Mouse (Mus musculus): ENCODE data around the gene Sparcl1.

The Sparcl1 gene

GRCm38 (mm10) chr5:104113491-104114172 lies at the start of gene Sparcl1:
TSS of gene Sparcl1 (minus strand) at chr5:104113733.
- DNase-seq, result peak in 1 of 2 experiments; percentile 22

DNA sequence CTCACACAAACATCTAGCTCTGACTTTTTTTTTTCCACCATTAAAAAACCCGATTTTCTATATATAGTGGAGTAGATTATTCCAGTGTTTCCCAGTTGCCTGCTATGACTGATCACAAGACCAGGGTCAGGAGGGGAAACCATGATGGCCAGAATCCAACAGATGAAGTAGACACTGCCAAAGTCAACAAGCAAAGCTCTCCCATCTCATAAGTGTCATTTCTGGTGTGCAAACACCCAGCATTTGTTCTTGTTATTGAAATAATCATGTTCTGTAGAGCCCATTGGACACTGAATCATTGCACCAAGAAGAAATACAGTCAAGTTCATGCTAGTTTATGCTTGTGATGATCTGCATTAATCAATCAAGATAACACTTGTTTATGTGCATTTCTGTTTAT lies 47.9 kb upstream of the Sparcl1 start:
- DNase-seq, result peak; percentile 54 to 58

GRCm38 (mm10) chr5:104160581-104160980 lies 47.0 kb upstream of the Sparcl1 start:
- DNase-seq, result no peak

- peak; percentile 23 to 49 for DNase-seq
Observed at GRCm38 (mm10) chr5:104158332-104159052, 45.0 kb upstream of the Sparcl1 start.

DNA sequence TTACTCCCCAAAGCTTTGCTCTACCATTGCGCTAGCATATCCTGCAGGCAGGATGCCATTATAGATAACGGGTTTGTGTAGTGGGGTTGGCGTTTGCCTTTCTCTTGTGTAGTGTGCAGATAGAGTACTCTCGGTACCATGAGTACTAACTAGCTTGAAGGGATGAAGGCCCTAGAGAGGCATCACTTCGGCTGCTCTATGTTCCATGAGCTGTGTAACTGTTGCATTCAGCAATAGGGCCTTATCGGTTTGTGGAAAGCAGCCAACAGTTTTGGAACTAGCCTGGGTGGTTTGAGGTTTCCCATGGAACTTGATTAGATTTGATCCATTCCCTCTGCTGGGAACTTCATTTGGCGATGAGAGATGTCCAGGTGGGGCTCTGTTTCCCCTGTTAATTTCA lies 44.2 kb upstream of the Sparcl1 start:
- DNase-seq, result no peak

DNA sequence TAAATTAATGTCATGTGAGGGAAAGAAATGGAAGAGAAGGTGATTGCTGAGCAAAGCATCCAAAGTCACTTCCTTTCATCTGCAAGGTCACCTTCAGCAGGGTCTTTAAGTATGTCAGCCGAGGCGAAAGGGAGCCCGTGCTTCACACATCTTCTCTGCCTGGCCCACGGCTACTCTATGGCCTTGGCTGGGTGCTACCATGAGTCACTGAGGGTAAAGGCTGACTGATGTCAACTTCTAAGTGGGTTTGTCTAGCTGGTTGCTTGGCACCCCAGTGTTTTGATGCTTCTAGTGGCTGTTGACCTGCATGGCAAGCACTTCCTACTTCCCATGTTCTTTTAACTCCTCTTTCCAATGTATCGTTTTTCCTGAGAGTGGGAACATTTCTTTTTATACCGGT lies 36.7 kb upstream of the Sparcl1 start:
- no peak for DNase-seq

GRCm38 (mm10) chr5:104149349-104149748 lies 35.8 kb upstream of the Sparcl1 start:
- peak; percentile 56 to 59 for DNase-seq

DNA sequence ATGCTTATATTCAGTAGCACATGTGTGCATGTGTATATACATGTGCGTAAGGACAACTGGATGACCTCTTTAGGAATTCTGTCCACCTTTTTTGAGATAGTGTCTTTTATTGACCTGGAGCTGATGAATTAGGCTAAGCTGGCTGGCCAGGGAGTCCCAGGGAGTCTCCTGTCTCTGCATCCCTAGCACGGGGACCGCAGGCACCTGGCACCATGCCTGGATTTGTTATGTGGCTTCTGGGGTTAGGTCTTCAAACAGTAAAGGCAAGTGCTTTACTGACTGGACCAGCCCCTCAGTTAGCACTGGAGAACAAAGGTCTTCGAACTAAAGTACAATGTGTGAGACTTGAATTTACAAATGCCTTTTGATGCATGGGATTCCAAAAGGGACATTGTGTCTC lies 30.5 kb upstream of the Sparcl1 start:
- DNase-seq, result peak in 1 of 2 experiments; percentile 6

DNA sequence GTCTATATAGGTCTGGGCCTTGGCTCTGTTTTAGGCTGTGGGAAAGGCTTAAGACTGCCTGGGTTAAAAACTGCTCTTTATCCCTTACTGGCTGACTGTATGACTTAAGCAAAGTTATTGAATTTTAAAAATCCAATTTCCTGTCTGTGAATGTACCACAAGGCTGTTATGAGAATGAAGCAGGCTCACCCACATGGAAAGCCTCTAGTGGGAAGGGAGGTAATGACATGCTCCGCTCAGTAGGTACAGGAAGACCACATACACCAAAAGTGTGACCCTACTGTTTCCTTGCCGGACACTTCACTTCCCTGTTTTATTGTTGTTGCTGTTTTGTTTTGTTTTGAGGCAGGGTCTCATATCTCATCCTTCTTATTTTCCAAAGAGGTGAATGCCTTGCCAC lies 27.5 kb upstream of the Sparcl1 start:
- DNase-seq, result no peak

- no peak for DNase-seq
Observed at GRCm38 (mm10) chr5:104137920-104138541, 24.5 kb upstream of the Sparcl1 start.

DNA sequence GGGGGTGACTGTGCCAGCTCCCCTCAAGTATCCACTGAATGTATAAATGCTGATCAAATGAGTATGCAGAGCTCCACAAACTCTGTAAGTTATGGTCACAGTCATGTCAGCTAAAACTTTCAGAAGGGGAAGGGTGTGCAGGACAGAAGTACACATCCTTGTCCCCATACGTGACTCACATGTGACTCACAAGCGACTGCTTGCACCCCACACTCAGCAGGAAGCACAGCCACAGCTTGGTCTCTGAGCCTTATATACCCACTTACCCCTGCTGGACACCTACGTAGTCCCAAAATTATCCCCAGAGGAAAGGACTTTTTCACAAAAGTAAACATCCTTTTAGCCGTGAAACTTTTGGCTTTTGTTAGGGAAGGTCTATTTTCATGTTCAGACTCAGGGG lies 20.2 kb upstream of the Sparcl1 start:
- DNase-seq, result no peak

DNA sequence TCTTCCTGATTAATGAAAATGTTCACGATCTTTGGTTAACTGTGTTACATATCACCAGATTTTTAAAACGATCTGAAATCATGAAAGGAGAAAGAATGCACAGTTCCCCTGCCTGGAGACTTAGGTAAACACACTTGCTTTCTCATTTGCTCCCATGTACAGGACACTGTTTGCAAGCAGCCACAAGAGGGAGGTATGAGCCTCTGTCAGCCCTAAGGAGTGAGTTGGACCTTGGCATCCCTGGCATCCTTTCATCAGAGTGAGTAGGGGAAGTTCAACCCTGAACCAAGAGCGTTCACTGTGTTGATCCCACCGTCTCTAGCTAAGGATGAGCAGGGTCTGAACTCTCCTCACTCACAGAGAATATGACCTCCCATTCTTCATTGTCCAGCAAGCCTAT lies 18.0 kb upstream of the Sparcl1 start:
- peak; percentile 56 to 61 for DNase-seq

DNA sequence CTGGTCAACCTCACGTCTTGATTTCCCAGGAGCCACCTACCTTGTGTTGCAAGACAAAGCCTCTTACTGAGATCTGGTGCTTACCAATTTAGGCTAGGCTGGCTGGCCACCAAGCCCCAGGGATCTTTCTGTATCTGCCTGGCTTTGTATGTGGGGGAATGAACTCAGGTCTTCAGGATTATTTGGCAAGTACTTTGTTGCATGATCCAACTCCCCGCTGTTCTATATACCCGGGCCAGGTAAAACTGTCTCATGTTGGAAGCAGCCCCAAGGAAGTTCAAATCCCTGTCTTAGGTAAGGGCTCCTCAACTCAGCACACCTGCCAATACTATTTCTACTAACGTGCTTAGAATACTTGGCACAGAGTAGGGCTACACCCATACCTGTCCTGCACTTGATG lies 17.4 kb upstream of the Sparcl1 start:
- DNase-seq, result no peak

DNA sequence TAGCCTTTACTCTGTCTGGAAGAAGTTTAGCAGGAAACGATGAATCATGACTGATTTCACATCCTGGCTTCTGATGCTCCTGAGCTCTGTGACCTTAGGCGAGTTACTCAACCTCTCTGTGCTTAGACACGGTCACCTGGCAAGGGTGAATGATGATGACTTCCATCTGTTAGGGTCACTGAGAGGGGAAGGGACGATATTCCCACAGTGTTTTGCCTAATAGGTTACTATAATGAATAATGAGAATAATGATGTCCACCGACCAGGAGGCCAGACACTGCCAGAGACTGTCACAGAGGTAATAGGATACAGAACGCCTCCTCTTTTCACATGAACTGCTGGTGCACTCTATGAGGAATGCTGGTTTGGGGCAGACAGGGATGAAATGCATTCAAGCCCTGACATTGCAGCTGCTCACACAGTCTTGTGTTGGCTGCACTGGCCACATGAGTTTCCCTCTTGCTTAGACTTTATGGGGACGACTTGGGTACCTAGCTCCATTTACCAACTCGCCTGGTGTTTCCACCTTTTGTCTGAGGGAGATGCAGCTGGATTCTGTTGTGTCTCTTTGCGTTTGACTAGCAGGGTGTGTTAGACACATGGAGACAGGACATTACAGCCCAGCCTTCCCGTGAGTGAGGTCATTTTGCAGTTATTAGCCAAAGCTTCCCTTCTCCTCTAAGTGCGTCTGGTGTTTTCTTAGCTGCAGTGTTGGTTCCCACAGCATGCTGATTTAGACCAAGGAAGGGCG lies 14.9 kb upstream of the Sparcl1 start:
- DNase-seq, result no peak

- DNase-seq, result no peak
Observed at GRCm38 (mm10) chr5:104127351-104127750, 13.8 kb upstream of the Sparcl1 start.

DNA sequence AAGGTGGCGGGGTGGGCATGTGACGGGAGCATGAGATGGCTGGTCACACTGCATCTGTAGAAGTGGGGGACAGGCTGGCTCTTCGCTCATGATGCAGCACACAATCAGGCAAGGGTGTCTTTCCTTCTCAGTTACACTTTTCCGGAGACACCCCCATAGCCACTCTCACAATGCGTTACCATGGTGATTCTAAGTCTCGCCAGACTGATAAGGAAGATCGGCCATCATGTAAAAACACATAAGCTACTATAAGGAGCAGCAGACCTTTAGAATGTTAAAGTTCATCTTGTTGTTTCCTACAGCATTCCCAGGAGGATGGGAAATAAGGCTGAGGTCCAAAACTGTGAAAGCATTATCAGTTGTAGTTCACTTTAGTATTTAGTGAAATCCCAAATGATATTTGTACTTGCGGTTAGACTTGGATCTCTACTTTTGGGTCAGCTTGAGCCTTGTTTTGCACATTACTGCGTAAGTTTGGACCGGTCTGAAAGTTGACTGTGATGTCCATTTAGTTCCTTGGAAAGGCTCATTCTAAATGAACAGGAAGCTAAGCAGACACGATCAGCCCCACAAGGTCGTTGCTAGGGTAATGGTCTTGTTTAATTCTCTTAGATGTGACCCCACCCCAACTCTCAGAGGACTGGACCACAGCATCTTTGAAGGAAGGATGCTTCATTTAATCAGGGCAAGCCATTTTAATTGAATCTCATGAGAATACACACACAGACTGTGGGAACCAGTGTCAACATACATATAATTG lies 13.2 kb upstream of the Sparcl1 start:
- no peak for DNase-seq

GRCm38 (mm10) chr5:104124016-104124658 lies 10.6 kb upstream of the Sparcl1 start:
- no peak for DNase-seq

- no peak for DNase-seq
Observed at GRCm38 (mm10) chr5:104115890-104116289, 2.4 kb upstream of the Sparcl1 start.

DNA sequence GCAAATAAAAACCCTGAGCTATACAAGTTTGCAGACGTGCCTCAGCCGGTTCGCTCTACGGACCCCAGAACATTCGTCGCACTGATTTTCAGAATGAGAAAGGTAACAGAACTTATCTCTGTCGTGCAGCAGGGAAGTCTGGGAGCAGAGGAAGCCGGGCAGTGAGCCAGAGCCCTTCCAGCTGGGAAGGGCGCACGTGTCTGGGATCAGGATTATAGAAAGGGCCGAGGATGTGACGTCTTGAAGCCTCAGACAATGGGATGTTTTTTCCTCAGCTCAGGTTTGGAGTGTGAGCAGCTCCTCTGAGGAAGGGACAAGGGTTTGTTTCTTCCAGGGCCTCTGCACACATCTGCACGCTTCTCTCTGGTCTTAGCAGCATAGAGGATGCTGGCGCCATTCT lies 1.6 kb upstream of the Sparcl1 start:
- peak; percentile 69 to 71 for DNase-seq

DNA sequence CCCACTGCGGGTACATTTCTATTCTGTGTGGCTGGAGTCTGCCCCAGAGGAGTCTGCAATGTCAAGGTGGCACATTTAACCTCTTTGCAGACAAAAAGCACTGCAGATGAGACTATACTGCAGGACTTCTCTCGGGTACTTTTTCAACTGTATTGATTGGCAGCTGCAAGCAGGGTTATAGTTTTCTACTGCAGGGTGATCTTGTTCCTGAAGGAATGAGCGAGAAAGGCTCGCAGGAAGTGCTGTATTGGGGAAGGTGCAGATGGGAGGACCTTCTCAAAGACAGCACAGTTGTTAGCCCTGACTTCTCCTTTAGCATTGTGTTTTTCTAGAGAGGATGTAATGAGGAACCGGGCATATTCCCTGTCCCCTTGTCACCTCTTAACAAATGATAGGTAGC lies 1.0 kb downstream of the Sparcl1 start:
- no peak for DNase-seq

- DNase-seq, result no peak
Observed at GRCm38 (mm10) chr5:104112016-104112415, 1.5 kb downstream of the Sparcl1 start.
